Mouse (Mus musculus): ENCODE data around the gene Fga. TPM values are rescaled to one million over a fixed set of nuclear protein-coding genes. Genes with fewer than 3 reads are reported as not detected.

Gene Fga
- polyA plus RNA-seq, 1 experiment from 2014 or later, result 0.08 TPM

GRCm38 (mm10) chr3:83003068-83003467 is 22.8 kb upstream of the Fga start:
- WGBS, result 92% methylated on average over 8 of the region's 8 CpGs
- no peak for ATAC-seq (ENCODE audit: insufficient number of reproducible peaks, low FRiP score, low TSS enrichment, low read depth)
- Histone ChIP-seq H3K9me3 (replicated peaks) (no peaks in the 10 kb centered on the region), H3K27ac (replicated peaks) (no peak overlapping the region), H3K4me2 (replicated peaks) (no peak overlapping the region), H3K4me1 (no peaks in the 10 kb centered on the region), H3K4me3 (replicated peaks) (no peak overlapping the region), H3K36me3 (no peaks in the 10 kb centered on the region), H3K27me3 (no peaks in the 10 kb centered on the region), H3K9ac (no peak overlapping the region)

DNA sequence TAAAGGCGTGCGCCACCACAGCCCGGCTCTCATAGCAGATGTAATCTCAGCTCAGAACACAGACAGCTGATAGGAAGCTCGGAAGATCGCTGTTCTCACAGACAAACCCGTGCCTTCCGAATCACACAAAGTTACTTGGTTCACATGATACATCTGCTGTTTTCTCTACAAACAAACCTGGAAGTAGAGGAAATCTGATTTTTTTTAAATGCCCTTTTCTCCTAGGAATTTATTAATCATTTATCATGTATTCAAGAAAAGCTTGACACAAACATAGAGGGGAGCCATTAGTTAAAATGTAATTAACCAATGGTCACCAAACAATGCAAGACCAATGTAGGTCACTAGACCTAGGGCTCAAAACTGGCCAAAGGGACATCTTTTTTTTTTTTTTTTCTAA is 21.1 kb upstream of the Fga start:
- Histone ChIP-seq H3K27ac (replicated peaks) (no peak overlapping the region), H3K4me1 (no peaks in the 10 kb centered on the region), H3K9me3 (replicated peaks) (no peaks in the 10 kb centered on the region), H3K9ac (no peak overlapping the region), H3K4me3 (replicated peaks) (no peak overlapping the region), H3K4me2 (replicated peaks) (no peak overlapping the region), H3K27me3 (no peaks in the 10 kb centered on the region), H3K36me3 (no peaks in the 10 kb centered on the region)
- no peak for ATAC-seq (ENCODE audit: insufficient number of reproducible peaks, low FRiP score, low TSS enrichment, low read depth)
- 89% methylated on average over 7 of the region's 7 CpGs for WGBS

DNA sequence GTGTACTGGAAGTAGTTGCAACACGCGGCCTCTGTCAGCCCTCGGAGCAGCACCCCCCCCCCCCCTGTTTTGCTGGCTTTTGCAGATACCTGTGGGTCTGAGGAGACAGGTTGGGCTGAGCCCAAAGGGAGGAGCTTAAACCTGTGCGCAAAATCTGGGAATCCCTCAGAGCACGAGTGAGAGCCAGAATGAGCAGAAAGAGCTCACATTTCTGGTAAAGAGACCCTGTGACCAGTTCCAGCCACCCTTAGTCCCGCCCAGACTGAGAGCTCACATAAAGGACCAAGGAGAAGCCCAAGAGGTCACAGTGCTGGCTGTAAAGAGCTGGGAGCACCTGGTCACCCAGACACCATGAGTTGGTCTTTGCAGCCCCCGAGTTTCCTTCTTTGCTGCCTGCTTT is 18.3 kb upstream of the Fga start, which contains the start of gene Fgg:
Gene Fgg (plus strand): TSS at position 168 of the 400 bp plus-strand sequence.
- no peak within 1 kb of the TSS for H3K9ac ChIP-seq
- H3K36me3 ChIP-seq, result no peaks in the 10 kb centered on the region
- no peak within 1 kb of the TSS for H3K4me3 ChIP-seq (replicated peaks)
- H3K27ac ChIP-seq (replicated peaks), result no peak within 1 kb of the TSS
- ATAC-seq (ENCODE audit: insufficient number of reproducible peaks, low FRiP score, low TSS enrichment, low read depth), result no peak
- H3K4me2 ChIP-seq (replicated peaks), result no peak within 1 kb of the TSS
- H3K4me1 ChIP-seq, result no peaks in the 10 kb centered on the region
- WGBS, result 40% methylated on average over 7 of the region's 7 CpGs
- no peaks in the 10 kb centered on the region for H3K9me3 ChIP-seq (replicated peaks)
- H3K27me3 ChIP-seq, result 0 out of 2 replicates have a peak, but pooled peaks cover 4% of the 10 kb centered on the region

GRCm38 (mm10) chr3:83010291-83010690 is 15.6 kb upstream of the Fga start:
- Histone ChIP-seq H3K36me3 (no peaks in the 10 kb centered on the region), H3K27ac (replicated peaks) (no peak overlapping the region), H3K4me1 (no peaks in the 10 kb centered on the region), H3K4me3 (replicated peaks) (no peak overlapping the region), H3K4me2 (replicated peaks) (no peak overlapping the region), H3K9me3 (replicated peaks) (no peaks in the 10 kb centered on the region), H3K9ac (no peak overlapping the region), H3K27me3 (0 out of 2 replicates have a peak, but pooled peaks cover 4% of the 10 kb centered on the region)
- WGBS, result 78% methylated on average over 11 of the region's 11 CpGs
- ATAC-seq (ENCODE audit: insufficient number of reproducible peaks, low FRiP score, low TSS enrichment, low read depth), result no peak

- no peak for ATAC-seq (ENCODE audit: insufficient number of reproducible peaks, low FRiP score, low TSS enrichment, low read depth)
- Histone ChIP-seq H3K27ac (replicated peaks) (no peak overlapping the region), H3K9me3 (replicated peaks) (no peaks in the 10 kb centered on the region), H3K27me3 (0 out of 2 replicates have a peak, but pooled peaks cover 4% of the 10 kb centered on the region), H3K4me3 (replicated peaks) (no peak overlapping the region), H3K9ac (no peak overlapping the region), H3K36me3 (no peaks in the 10 kb centered on the region), H3K4me2 (replicated peaks) (no peak overlapping the region), H3K4me1 (no peaks in the 10 kb centered on the region)
- 89% methylated on average over 4 of the region's 4 CpGs for WGBS
These were observed 14.7 kb upstream of the Fga start for GRCm38 (mm10) chr3:83011136-83011535.

DNA sequence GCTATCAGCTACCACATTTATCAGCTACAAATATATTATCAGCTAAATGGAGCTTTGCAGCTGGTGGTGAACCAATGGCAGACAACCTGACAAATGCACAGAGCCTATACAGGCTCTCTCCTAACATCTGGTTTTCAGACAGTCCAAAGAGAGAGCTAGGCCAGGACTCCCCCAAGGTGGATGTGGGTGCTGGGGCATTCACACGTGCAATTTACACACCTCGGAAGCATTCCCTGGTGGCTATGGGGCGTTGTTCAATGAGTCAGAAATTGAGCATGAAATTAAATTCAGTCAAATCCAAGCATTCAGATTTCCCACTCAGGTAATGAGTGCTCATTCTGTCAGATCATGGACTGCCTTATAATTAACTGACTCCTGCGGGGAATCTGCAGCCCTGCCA is 14.3 kb upstream of the Fga start:
- H3K4me3 ChIP-seq (replicated peaks), result no peak overlapping the region
- no peaks in the 10 kb centered on the region for H3K36me3 ChIP-seq
- 51% methylated on average over 4 of the region's 4 CpGs for WGBS
- no peak overlapping the region for H3K4me2 ChIP-seq (replicated peaks)
- no peaks in the 10 kb centered on the region for H3K9me3 ChIP-seq (replicated peaks)
- H3K9ac ChIP-seq, result no peak overlapping the region
- no peak for ATAC-seq (ENCODE audit: insufficient number of reproducible peaks, low FRiP score, low TSS enrichment, low read depth)
- H3K27me3 ChIP-seq, result 0 out of 2 replicates have a peak, but pooled peaks cover 4% of the 10 kb centered on the region
- no peak overlapping the region for H3K27ac ChIP-seq (replicated peaks)
- H3K4me1 ChIP-seq, result no peaks in the 10 kb centered on the region

- no peak overlapping the region for H3K4me3 ChIP-seq (replicated peaks)
- no peaks in the 10 kb centered on the region for H3K36me3 ChIP-seq
- H3K27me3 ChIP-seq, result 0 out of 2 replicates have a peak, but pooled peaks cover 4% of the 10 kb centered on the region
- H3K9ac ChIP-seq, result no peak overlapping the region
- H3K4me2 ChIP-seq (replicated peaks), result no peak overlapping the region
- no peaks in the 10 kb centered on the region for H3K9me3 ChIP-seq (replicated peaks)
- no peaks in the 10 kb centered on the region for H3K4me1 ChIP-seq
- H3K27ac ChIP-seq (replicated peaks), result no peak overlapping the region
- no peak for ATAC-seq (ENCODE audit: insufficient number of reproducible peaks, low FRiP score, low TSS enrichment, low read depth)
- 88% methylated on average over 19 of the region's 19 CpGs for WGBS
These were observed 13.2 kb upstream of the Fga start for GRCm38 (mm10) chr3:83012636-83013035.

GRCm38 (mm10) chr3:83013951-83014350 is 11.9 kb upstream of the Fga start:
- no peak overlapping the region for H3K27ac ChIP-seq (replicated peaks)
- H3K4me1 ChIP-seq, result no peaks in the 10 kb centered on the region
- no peak overlapping the region for H3K4me3 ChIP-seq (replicated peaks)
- H3K9me3 ChIP-seq (replicated peaks), result no peaks in the 10 kb centered on the region
- H3K9ac ChIP-seq, result no peak overlapping the region
- H3K36me3 ChIP-seq, result no peaks in the 10 kb centered on the region
- ATAC-seq (ENCODE audit: insufficient number of reproducible peaks, low FRiP score, low TSS enrichment, low read depth), result no peak
- 0 out of 2 replicates have a peak, but pooled peaks cover 4% of the 10 kb centered on the region for H3K27me3 ChIP-seq
- no peak overlapping the region for H3K4me2 ChIP-seq (replicated peaks)
- 82% methylated on average over 10 of the region's 10 CpGs for WGBS

GRCm38 (mm10) chr3:83016236-83016635 is 9.6 kb upstream of the Fga start:
- 68% methylated on average over 1 of the region's 1 CpGs for WGBS

DNA sequence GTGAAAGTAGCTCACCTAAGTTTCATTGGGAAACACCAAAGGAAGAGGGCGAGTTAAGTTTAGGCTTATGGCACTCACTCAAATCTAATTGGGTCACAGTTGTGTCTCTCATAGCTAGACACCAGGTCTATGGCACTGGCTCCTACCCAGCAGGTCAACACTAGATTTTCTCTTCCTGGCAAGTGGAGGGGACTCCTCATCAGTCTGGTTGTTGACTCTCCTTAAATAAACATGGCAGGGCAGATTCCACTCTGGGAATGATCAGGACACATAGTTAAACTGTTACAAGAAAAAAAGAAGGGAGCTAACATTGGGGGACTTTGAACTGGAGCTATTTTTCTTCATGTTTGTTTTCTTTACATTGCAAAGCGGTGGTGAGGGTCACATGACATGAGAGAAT is 5.5 kb upstream of the Fga start:
- no peak overlapping the region for H3K27ac ChIP-seq (replicated peaks)
- no peak overlapping the region for H3K4me3 ChIP-seq (replicated peaks)
- H3K27me3 ChIP-seq, result no peaks in the 10 kb centered on the region
- no peaks in the 10 kb centered on the region for H3K4me1 ChIP-seq
- ATAC-seq (ENCODE audit: insufficient number of reproducible peaks, low FRiP score, low TSS enrichment, low read depth), result no peak
- WGBS, result 82% methylated on average over 2 of the region's 2 CpGs
- no peaks in the 10 kb centered on the region for H3K9me3 ChIP-seq (replicated peaks)
- H3K4me2 ChIP-seq (replicated peaks), result no peak overlapping the region
- H3K36me3 ChIP-seq, result no peaks in the 10 kb centered on the region
- no peak overlapping the region for H3K9ac ChIP-seq

More at GRCm38 (mm10) chr3:83016236-83016635, 9.6 kb upstream of the Fga start:
- H3K27ac ChIP-seq (replicated peaks), result no peak overlapping the region
- H3K36me3 ChIP-seq, result no peaks in the 10 kb centered on the region
- no peaks in the 10 kb centered on the region for H3K9me3 ChIP-seq (replicated peaks)
- H3K4me1 ChIP-seq, result no peaks in the 10 kb centered on the region
- H3K9ac ChIP-seq, result no peak overlapping the region
- no peak overlapping the region for H3K4me3 ChIP-seq (replicated peaks)
- no peak for ATAC-seq (ENCODE audit: insufficient number of reproducible peaks, low FRiP score, low TSS enrichment, low read depth)
- no peaks in the 10 kb centered on the region for H3K27me3 ChIP-seq
- H3K4me2 ChIP-seq (replicated peaks), result no peak overlapping the region

- Histone ChIP-seq H3K27ac (replicated peaks) (no peak overlapping the region), H3K9ac (no peak overlapping the region), H3K4me2 (replicated peaks) (no peak overlapping the region), H3K9me3 (replicated peaks) (no peaks in the 10 kb centered on the region), H3K27me3 (no peaks in the 10 kb centered on the region), H3K4me3 (replicated peaks) (no peak overlapping the region), H3K4me1 (no peaks in the 10 kb centered on the region), H3K36me3 (no peaks in the 10 kb centered on the region)
- no peak for ATAC-seq (ENCODE audit: insufficient number of reproducible peaks, low FRiP score, low TSS enrichment, low read depth)
- WGBS, result 91% methylated on average over 5 of the region's 5 CpGs
These were observed 4.7 kb upstream of the Fga start for GRCm38 (mm10) chr3:83021176-83021575.

DNA sequence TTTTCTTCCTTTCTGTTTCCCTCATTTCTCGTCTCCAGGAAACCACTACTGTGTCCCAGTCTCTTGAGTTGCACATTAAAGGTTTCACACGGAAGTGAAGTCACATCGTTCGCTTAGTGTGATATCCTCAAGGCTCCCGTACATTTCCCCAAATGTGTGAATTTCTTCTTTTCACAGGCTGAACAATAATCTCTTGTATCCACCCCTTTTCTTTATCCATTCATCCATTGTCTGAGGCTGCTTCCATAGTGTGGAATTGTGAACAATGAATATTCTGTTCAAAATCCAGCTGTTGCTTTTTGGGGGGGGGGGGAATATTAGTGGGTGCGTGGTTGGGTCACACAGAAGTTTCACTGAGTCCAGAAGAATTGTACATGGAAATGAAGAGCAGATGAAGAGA is 840 bp upstream of the Fga start:
- Histone ChIP-seq H3K4me1 (no peaks in the 10 kb centered on the region), H3K9me3 (replicated peaks) (no peaks in the 10 kb centered on the region), H3K27me3 (no peaks in the 10 kb centered on the region), H3K4me3 (replicated peaks) (no peak overlapping the region), H3K27ac (replicated peaks) (no peak overlapping the region), H3K36me3 (no peaks in the 10 kb centered on the region), H3K4me2 (replicated peaks) (no peak overlapping the region), H3K9ac (no peak overlapping the region)
- 80% methylated on average over 6 of the region's 6 CpGs for WGBS
- no peak for ATAC-seq (ENCODE audit: insufficient number of reproducible peaks, low FRiP score, low TSS enrichment, low read depth)

Measured in embryonic facial prominence, embryonic 15.5 days (tissue).